In the genomic region with DNA sequence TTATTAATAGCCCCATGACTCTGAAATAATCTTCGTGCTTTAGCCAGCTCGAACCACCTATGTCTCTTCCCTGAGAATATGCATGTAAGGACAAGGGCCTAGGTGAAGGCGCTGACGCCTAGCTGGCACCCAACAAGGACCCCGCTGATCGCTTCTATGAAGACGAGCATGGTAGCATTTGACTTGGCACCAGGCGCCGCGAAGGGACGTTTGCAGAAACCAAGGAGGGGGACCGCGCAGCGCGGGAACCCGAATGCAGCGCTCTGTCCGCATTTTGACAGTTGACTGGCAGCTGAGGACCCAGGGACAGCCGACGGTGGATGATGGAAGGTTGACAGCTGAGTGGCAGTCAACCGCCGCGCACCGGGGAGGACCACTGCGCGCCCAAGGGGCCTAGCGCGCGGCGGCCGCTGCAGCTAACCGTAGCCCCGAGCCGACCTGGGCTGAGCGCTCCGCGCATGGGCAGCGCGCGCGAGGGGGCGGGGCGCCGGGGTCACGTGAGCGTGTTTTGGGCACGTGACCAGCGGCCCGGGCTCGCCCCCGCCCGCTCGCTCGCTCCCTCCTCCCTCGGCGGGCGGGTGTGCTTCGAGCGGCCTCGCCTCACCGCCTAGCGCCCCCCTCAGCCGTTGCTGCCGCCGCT, we compare ENCODE assay signal across 8 mouse cellular contexts. TPM values are rescaled to one million over a fixed set of nuclear protein-coding genes. Genes with fewer than 3 reads are reported as not detected.
DNase-seq lines count a peak whose midpoint lies in the region; ATAC-seq and TF ChIP-seq lines count a peak whose summit lies in the region.

Gene Sppl3, plus strand, starts transcription at position 561 of the 640 bp plus-strand sequence.

- TF ChIP-seq POLR2A in ES-Bruce4 (IDR thresholded peaks at IDR 0.05; ENCODE audit: insufficient read depth, low read length), result peak; percentile 57

- H3K4me3 ChIP-seq in ES-Bruce4 (ENCODE audit: low read depth, low read length), result peak within 1 kb of the TSS; percentile 93
- H3K4me3 ChIP-seq in forebrain, embryonic 14.5 days (ENCODE audit: low read depth, low read length), result peak within 1 kb of the TSS; percentile 100
- peak within 1 kb of the TSS; percentile 93 for H3K4me3 ChIP-seq in neural tube, embryonic 15.5 days (replicated peaks)

- intact Hi-C loops in heart, postnatal 14 days (cut with DNase I), result loop anchor here (5.0 kb wide), 1 partner anchor 67 kb away; no protein-coding TSS in a partner anchor

- no peaks in the 10 kb centered on the region for H3K27me3 ChIP-seq in ES-Bruce4 (ENCODE audit: control insufficient read depth, insufficient read depth, low read length, poor library complexity, severe bottlenecking)
- no peaks in the 10 kb centered on the region for H3K27me3 ChIP-seq in forebrain, embryonic 14.5 days (replicated peaks; ENCODE audit: control insufficient read depth, insufficient read depth, low read length)
- H3K27me3 ChIP-seq in neural tube, embryonic 15.5 days (replicated peaks), result no peaks in the 10 kb centered on the region

- no peaks in the 10 kb centered on the region for H3K36me3 ChIP-seq in ES-Bruce4 (ENCODE audit: control insufficient read depth, insufficient read depth, low read length, poor library complexity, severe bottlenecking)
- no peaks in the 10 kb centered on the region for H3K36me3 ChIP-seq in forebrain, embryonic 14.5 days (ENCODE audit: control insufficient read depth, insufficient read depth, low read length)
- H3K36me3 ChIP-seq in neural tube, embryonic 15.5 days, result no peaks in the 10 kb centered on the region

- under 1% methylated on average over 42 of the region's 65 CpGs for WGBS in forebrain, embryonic 14.5 days
- 1% methylated on average over 50 of the region's 65 CpGs for WGBS in neural tube, embryonic 15.5 days

- H3K27ac ChIP-seq in ES-Bruce4 (ENCODE audit: insufficient read depth, low read length), result peak within 1 kb of the TSS; percentile 76; the same call in 1 of the 2 replicates
- peak within 1 kb of the TSS; percentile 93 for H3K27ac ChIP-seq in forebrain, embryonic 14.5 days (ENCODE audit: low read depth, low read length)
- peak within 1 kb of the TSS; percentile 96 for H3K27ac ChIP-seq in neural tube, embryonic 15.5 days (replicated peaks)

- H3K4me2 ChIP-seq in forebrain, embryonic 14.5 days (ENCODE audit: low read length), result peak within 1 kb of the TSS; percentile 91
- peak within 1 kb of the TSS; percentile 94 for H3K4me2 ChIP-seq in neural tube, embryonic 15.5 days

- TF ChIP-seq EP300 in ES-Bruce4 (IDR thresholded peaks at IDR 0.05; ENCODE audit: insufficient read depth, low read depth, low read length), result no peak

- peak; percentile 78; the same call in 1 of the 2 replicates for ATAC-seq in cerebellum, adult (ENCODE audit: insufficient number of reproducible peaks, low FRiP score, low TSS enrichment)
- peak; percentile 94 for ATAC-seq in forebrain, embryonic 14.5 days
- peak; percentile 93 for ATAC-seq in neural tube, embryonic 15.5 days (ENCODE audit: low FRiP score)

- H3K9me3 ChIP-seq in ES-Bruce4 (replicated peaks; ENCODE audit: control insufficient read depth, insufficient read depth, low read length, poor library complexity, severe bottlenecking), result no peaks in the 10 kb centered on the region
- H3K9me3 ChIP-seq in forebrain, embryonic 14.5 days (replicated peaks; ENCODE audit: control insufficient read depth, low read length), result no peaks in the 10 kb centered on the region
- no peaks in the 10 kb centered on the region for H3K9me3 ChIP-seq in neural tube, embryonic 15.5 days (replicated peaks)

- H3K9ac ChIP-seq in ES-Bruce4 (ENCODE audit: low read depth, poor library complexity, severe bottlenecking), result peak within 1 kb of the TSS; percentile 99
- H3K9ac ChIP-seq in forebrain, embryonic 14.5 days (ENCODE audit: low read length), result peak within 1 kb of the TSS; percentile 99
- H3K9ac ChIP-seq in neural tube, embryonic 15.5 days (replicated peaks), result peak within 1 kb of the TSS; percentile 93

- peak; percentile 95 for DNase-seq in forebrain, embryonic 14.5 days (ENCODE audit: low spot score)
- peak; percentile 98 for DNase-seq in heart, postnatal 14 days
- DNase-seq in layer of hippocampus, adult 11-12 months (ENCODE audit: low spot score), result peak; percentile 93
- peak; percentile 90 to 91 for DNase-seq in lung, adult 18-20 months
- DNase-seq in testis, postnatal 14 days (ENCODE audit: low spot score), result peak; percentile 94

- TF ChIP-seq CTCF in ES-Bruce4 (IDR thresholded peaks at IDR 0.05; ENCODE audit: low read depth, low read length), result no peak

- H3K4me1 ChIP-seq in ES-Bruce4 (ENCODE audit: control insufficient read depth, insufficient read depth, low read length), result peaks cover 5% of the 10 kb centered on the region
- H3K4me1 ChIP-seq in forebrain, embryonic 14.5 days (ENCODE audit: control insufficient read depth, insufficient read depth, low read length), result peaks cover 18% of the 10 kb centered on the region
- H3K4me1 ChIP-seq in neural tube, embryonic 15.5 days, result peaks cover 45% of the 10 kb centered on the region

RNA-seq across cellular contexts. Expression of gene Sppl3, which starts in this region (rescaled TPM):
- 69.2 and 80.9 TPM in 2 replicates for polyA plus RNA-seq in ES-Bruce4 (2011; ENCODE audit: insufficient read depth, insufficient read length, low read depth, missing spikeins)
- polyA plus RNA-seq in forebrain, embryonic 14.5 days (2014; fragmentation: Nextera tagmentation; extraction: Ambion mirVana), result 20.3 and 24.0 TPM in 2 replicates
- total RNA-seq in heart, postnatal 14 days (2021), result 10 to 100 TPM; 40.6 to 42.5 TPM
- 18.2 and 30.9 TPM in 2 replicates for polyA plus RNA-seq in neural tube, embryonic 15.5 days (2015; fragmentation: Nextera tagmentation; extraction: Ambion mirVana)

Comparison
In these comparisons a context has a peak if more than half of its experiments do, and no peak if none do; other contexts are left out.
1. Peak in every context shown above with its lines: DNase-seq, ATAC-seq, H3K4me3 ChIP-seq and H3K27ac ChIP-seq.